Mouse (Mus musculus) MEL (cell line): ENCODE measurements at regions not wholly inside any gene's neighbourhood (a gene's known extent, or its start where the extent isn't known, plus 50 kb on each side); places are given as distances from the start of the nearest gene placed in this dataset.

Experiments used
- DNase-seq: peaks from one replicate; pipeline ENCODE4 v3.0.0; 2011; ENCODE audit warnings: low read depth, low spot score
- H3K27ac ChIP-seq: 2 replicates; pipeline ENCODE4 v1.5.1; 2012; ENCODE audit warnings: low read depth, mild to moderate bottlenecking, control low read depth, low read length, moderate library complexity; ENCODE audit not compliant: control insufficient read depth
- H3K27me3 ChIP-seq, 2 experiments: fragments of 150-350 bp in 1 of 2; sonication (generic) in 1 of 2; 2 replicates each; pipeline ENCODE4 v1.6.1; 2012; ENCODE audit warnings: low read length in 2 of 2, mild to moderate bottlenecking in 2 of 2, improper control_type of control experiment in 1 of 2, moderate library complexity in 1 of 2; ENCODE audit not compliant: insufficient read depth in 2 of 2, control insufficient read depth in 1 of 2
- H3K36me3 ChIP-seq, 2 experiments: 2 replicates each; pipeline ENCODE4 v1.6.1; 2012 to 2014; ENCODE audit warnings: low read length in 2 of 2, improper control_type of control experiment in 1 of 2, inconsistent platforms in 1 of 2, mild to moderate bottlenecking in 1 of 2; ENCODE audit not compliant: insufficient read depth in 2 of 2, control insufficient read depth in 1 of 2
- H3K4me1 ChIP-seq, 2 experiments: fragments of 150-350 bp in 1 of 2; sonication (generic) in 1 of 2; 2 replicates each; pipeline ENCODE4 v1.6.1; 2012; ENCODE audit warnings: low read length in 2 of 2, improper control_type of control experiment in 1 of 2, mild to moderate bottlenecking in 1 of 2; ENCODE audit not compliant: insufficient read depth in 2 of 2, control insufficient read depth in 1 of 2
- H3K4me3 ChIP-seq, 2 experiments: fragments of 150-350 bp in 1 of 2; sonication (generic) in 1 of 2; 2 replicates each; pipeline ENCODE4 v1.5.1; 2012; ENCODE audit warnings: low read depth in 2 of 2, low read length in 2 of 2, mild to moderate bottlenecking in 2 of 2, moderate library complexity in 2 of 2, control low read depth in 1 of 2, improper control_type of control experiment in 1 of 2; ENCODE audit not compliant: control insufficient read depth in 1 of 2, insufficient read depth in 1 of 2
- H3K79me2 ChIP-seq: 2 replicates; pipeline ENCODE4 v1.6.1; 2012; ENCODE audit warnings: mild to moderate bottlenecking, low read length, moderate library complexity; ENCODE audit not compliant: control insufficient read depth, poor library complexity, insufficient read depth
- H3K9ac ChIP-seq: 2 replicates; pipeline ENCODE4 v1.6.1; 2012; ENCODE audit warnings: low read depth, mild to moderate bottlenecking, control low read depth, low read length, moderate library complexity; ENCODE audit not compliant: control insufficient read depth, poor library complexity, severe bottlenecking
- H3K9me3 ChIP-seq: fragments of 150-350 bp; sonication (generic); replicated peaks from 2 replicates; pipeline ENCODE4 v1.6.1; 2012; ENCODE audit warnings: mild to moderate bottlenecking, low read length, improper control_type of control experiment, moderate library complexity; ENCODE audit not compliant: insufficient read depth
- BHLHE40 ChIP-seq: IDR thresholded peaks from 2 replicates; pipeline ENCODE4 v1.6.1; 2012; ENCODE audit warnings: low read depth, mild to moderate bottlenecking, inconsistent platforms, low read length, improper control_type of control experiment, borderline replicate concordance
- CHD1 ChIP-seq: IDR thresholded peaks from 2 replicates; pipeline ENCODE4 v1.6.1; 2012; ENCODE audit warnings: low read depth, mild to moderate bottlenecking, inconsistent platforms, low read length, improper control_type of control experiment
- CHD2 ChIP-seq: IDR thresholded peaks from 2 replicates; pipeline ENCODE4 v1.6.1; 2011; ENCODE audit warnings: low read length, improper control_type of control experiment
- EP300 ChIP-seq, 2 experiments: IDR thresholded peaks; 2 replicates each; pipeline ENCODE4 v1.6.1; 2011; ENCODE audit warnings: improper control_type of control experiment in 2 of 2, low read length in 2 of 2, low read depth in 1 of 2, mild to moderate bottlenecking in 1 of 2
- ETS1 ChIP-seq: IDR thresholded peaks from 2 replicates; pipeline ENCODE4 v1.6.1; 2012; ENCODE audit warnings: low read depth, mild to moderate bottlenecking, inconsistent platforms, low read length, improper control_type of control experiment, moderate library complexity
- GABPA ChIP-seq: IDR thresholded peaks from 2 replicates; pipeline ENCODE4 v1.6.1; 2012; ENCODE audit warnings: low read depth, mild to moderate bottlenecking, inconsistent platforms, low read length, improper control_type of control experiment, moderate library complexity
- GATA1 ChIP-seq: IDR thresholded peaks from 2 replicates; pipeline ENCODE4 v1.6.1; 2011; ENCODE audit warnings: low read depth, low read length, improper control_type of control experiment
- HCFC1 ChIP-seq: IDR thresholded peaks from 2 replicates; pipeline ENCODE4 v1.6.1; 2012; ENCODE audit warnings: low read depth, mild to moderate bottlenecking, inconsistent platforms, low read length, improper control_type of control experiment, moderate library complexity
- KAT2A ChIP-seq: conservative IDR thresholded peaks from 2 replicates; pipeline ENCODE4 v1.6.1; 2012; ENCODE audit warnings: low read depth, low read length, improper control_type of control experiment, inconsistent platforms
- MAX ChIP-seq: IDR thresholded peaks from 2 replicates; pipeline ENCODE4 v1.6.1; 2011; ENCODE audit warnings: low read length, improper control_type of control experiment
- MAZ ChIP-seq: IDR thresholded peaks from 2 replicates; pipeline ENCODE4 v1.6.1; 2012; ENCODE audit warnings: low read depth, mild to moderate bottlenecking, inconsistent platforms, low read length, improper control_type of control experiment
- MEF2A ChIP-seq: IDR thresholded peaks from 2 replicates; pipeline ENCODE4 v1.6.1; 2014; ENCODE audit warnings: low read depth, mild to moderate bottlenecking, inconsistent platforms, low read length, improper control_type of control experiment; ENCODE audit not compliant: poor library complexity, insufficient replicate concordance, severe bottlenecking; ENCODE audit errors: extremely low read depth
- MXI1 ChIP-seq: IDR thresholded peaks from 2 replicates; pipeline ENCODE4 v1.6.1; 2011; ENCODE audit warnings: mild to moderate bottlenecking, low read depth, low read length, improper control_type of control experiment
- POLR2AphosphoS2 ChIP-seq: IDR thresholded peaks from 2 replicates; pipeline ENCODE4 v1.6.1; 2011; ENCODE audit warnings: low read length, improper control_type of control experiment
- POLR2AphosphoS5 ChIP-seq: IDR thresholded peaks from 2 replicates; pipeline ENCODE4 v1.6.1; 2012; ENCODE audit warnings: low read depth, borderline replicate concordance, mild to moderate bottlenecking, inconsistent platforms, low read length, moderate library complexity, mixed read lengths
- RCOR1 ChIP-seq: IDR thresholded peaks from 2 replicates; pipeline ENCODE4 v1.6.1; 2012; ENCODE audit warnings: low read depth, mild to moderate bottlenecking, inconsistent platforms, low read length, improper control_type of control experiment
- SIN3A ChIP-seq: IDR thresholded peaks from 2 replicates; pipeline ENCODE4 v1.6.1; 2012; ENCODE audit warnings: low read length, improper control_type of control experiment, inconsistent platforms
- SMC3 ChIP-seq: IDR thresholded peaks from 2 replicates; pipeline ENCODE4 v1.6.1; 2011; ENCODE audit warnings: low read depth, low read length, improper control_type of control experiment
- TBP ChIP-seq: IDR thresholded peaks from 2 replicates; pipeline ENCODE4 v1.8.0; 2011; ENCODE audit warnings: low read depth, low read length, improper control_type of control experiment
- TCF12 ChIP-seq: IDR thresholded peaks from 2 replicates; pipeline ENCODE4 v1.6.1; 2014; ENCODE audit warnings: low read depth, mild to moderate bottlenecking, inconsistent platforms, low read length, improper control_type of control experiment, moderate library complexity
- USF1 ChIP-seq: IDR thresholded peaks from 2 replicates; pipeline ENCODE4 v1.6.1; 2014; ENCODE audit warnings: low read depth, mild to moderate bottlenecking, inconsistent platforms, low read length, improper control_type of control experiment, moderate library complexity
- ZC3H11A ChIP-seq: IDR thresholded peaks from 2 replicates; pipeline ENCODE4 v1.6.1; 2012; ENCODE audit warnings: low read depth, mild to moderate bottlenecking, inconsistent platforms, low read length, improper control_type of control experiment
- ZKSCAN1 ChIP-seq: IDR thresholded peaks from 2 replicates; pipeline ENCODE4 v1.6.1; 2012; ENCODE audit warnings: low read depth, mild to moderate bottlenecking, inconsistent platforms, low read length, improper control_type of control experiment, moderate library complexity
- ZNF384 ChIP-seq: IDR thresholded peaks from 2 replicates; pipeline ENCODE4 v1.6.1; 2012; ENCODE audit warnings: low read depth, mild to moderate bottlenecking, inconsistent platforms, low read length, improper control_type of control experiment

DNA sequence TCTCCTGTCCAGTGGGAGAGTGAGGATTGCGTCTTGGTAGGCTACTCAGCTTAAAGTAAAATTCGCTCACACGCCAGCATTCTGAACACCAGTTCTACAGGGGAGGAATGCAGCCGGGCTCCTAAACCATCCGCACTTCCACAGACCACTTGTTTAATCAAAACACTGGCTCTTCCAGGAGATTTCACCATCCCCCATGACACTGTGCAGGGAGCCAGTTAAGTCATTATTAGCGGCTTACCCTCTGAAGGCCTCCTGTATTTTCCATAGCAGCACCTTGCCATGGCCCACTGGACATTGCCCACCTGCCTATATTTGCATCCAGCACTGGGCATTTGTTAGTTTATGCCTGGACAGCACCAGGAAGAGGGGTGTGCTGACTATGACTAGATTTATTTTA lies 355.5 kb downstream of the Cdh26 start:
- Histone ChIP-seq H3K4me3 (no peak overlapping the region), H3K4me1 (no peaks in the 10 kb centered on the region), H3K9me3 (no peaks in the 10 kb centered on the region), H3K79me2 (no peaks in the 10 kb centered on the region), H3K36me3 (no peaks in the 10 kb centered on the region), H3K27ac (no peak overlapping the region), H3K27me3 (no peaks in the 10 kb centered on the region), H3K9ac (no peak overlapping the region)
- TF ChIP-seq CHD1 (no peak), CHD2 (no peak), SMC3 (no peak), MXI1 (no peak), SIN3A (no peak), MEF2A (no peak), ZC3H11A (no peak), ETS1 (no peak)
- DNase-seq = no peak

DNA sequence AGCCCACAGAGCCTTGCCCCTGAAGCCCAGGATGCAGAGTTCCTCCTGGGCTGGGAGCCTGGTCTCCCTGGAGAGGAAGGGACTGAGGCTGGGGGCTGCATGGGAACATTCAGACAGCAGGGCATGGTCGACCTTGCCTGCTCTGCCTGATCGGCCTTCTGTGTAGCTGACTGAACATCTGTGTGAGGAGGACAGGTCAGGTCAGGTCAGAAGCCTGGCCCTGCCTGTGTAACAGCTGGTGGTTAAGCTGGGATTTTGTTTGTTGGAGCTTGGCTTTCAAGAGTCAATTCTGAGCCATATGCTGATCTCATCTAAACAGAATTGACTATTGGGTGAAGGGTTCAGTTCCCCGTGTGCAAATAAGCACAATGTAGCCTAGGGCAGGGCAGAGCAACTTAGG lies 365.5 kb downstream of the Cdh26 start:
- no peaks in the 10 kb centered on the region for H3K4me1 ChIP-seq
- no peaks in the 10 kb centered on the region for H3K27me3 ChIP-seq
- TF ChIP-seq MAX (no peak), HCFC1 (no peak), USF1 (no peak), SIN3A (no peak), ZNF384 (no peak), ETS1 (no peak), MAZ (no peak), BHLHE40 (no peak), MEF2A (no peak)
- no peaks in the 10 kb centered on the region for H3K9me3 ChIP-seq
- no peaks in the 10 kb centered on the region for H3K36me3 ChIP-seq
- DNase-seq = no peak
- H3K79me2 ChIP-seq = no peaks in the 10 kb centered on the region
- no peak overlapping the region for H3K4me3 ChIP-seq
- no peak overlapping the region for H3K27ac ChIP-seq
- H3K9ac ChIP-seq = no peak overlapping the region

DNA sequence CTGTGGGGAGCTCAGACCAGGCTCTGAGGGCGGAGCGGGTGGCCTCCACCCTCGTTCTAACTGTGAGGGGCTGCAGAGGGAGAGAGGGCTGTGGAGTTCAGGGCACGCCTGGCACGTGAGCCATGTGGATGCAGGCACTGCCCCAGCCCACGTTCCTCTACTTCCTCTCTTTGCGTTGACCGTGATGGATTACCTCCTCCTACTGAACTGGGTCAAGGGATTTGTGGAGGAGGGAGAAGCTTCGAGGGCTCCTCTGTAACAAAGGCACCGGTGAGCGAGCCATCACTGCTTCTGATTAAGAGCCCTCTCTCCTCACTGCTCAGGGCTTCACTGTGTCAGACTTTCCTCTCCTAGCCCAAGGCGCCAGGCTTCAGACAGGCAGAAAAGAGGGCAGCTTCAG lies 371.1 kb downstream of the Cdh26 start:
- H3K79me2 ChIP-seq = no peaks in the 10 kb centered on the region
- TF ChIP-seq RCOR1 = no peak
- TF ChIP-seq GATA1 = no peak
- TF ChIP-seq POLR2AphosphoS5 = no peak
- no peak for TF ChIP-seq EP300 (IDR thresholded peaks at IDR 0.05; ENCODE audit: low read depth in 1 of 2, low read length in 2 of 2)
- TF ChIP-seq KAT2A = no peak
- no peak for TF ChIP-seq SIN3A
- TF ChIP-seq SMC3 = no peak
- no peak for TF ChIP-seq MAX
- TF ChIP-seq CHD1 = no peak
- no peak for TF ChIP-seq GABPA
- TF ChIP-seq ZKSCAN1 = no peak
- TF ChIP-seq ZNF384 = no peak
- TF ChIP-seq POLR2AphosphoS2 = no peak
- no peak for TF ChIP-seq TCF12
- TF ChIP-seq TBP = no peak
- TF ChIP-seq, all 39 proteins: peak for 0
- H3K9me3 ChIP-seq = no peaks in the 10 kb centered on the region
- H3K27ac ChIP-seq = no peak overlapping the region
- no peak overlapping the region for H3K4me3 ChIP-seq
- no peaks in the 10 kb centered on the region for H3K36me3 ChIP-seq
- no peaks in the 10 kb centered on the region for H3K4me1 ChIP-seq
- no peak for DNase-seq
- no peaks in the 10 kb centered on the region for H3K27me3 ChIP-seq
- no peak overlapping the region for H3K9ac ChIP-seq
